Mouse (Mus musculus): ENCODE measurements around the gene Slc35c1.

Gene Slc35c1

GRCm38 (mm10) chr2:92433578-92434374 is 26.6 kb downstream of the Slc35c1 start, which contains the start of gene Cry2:
Cry2 (minus strand) TSS chr2:92434043.
- DNase-seq: peak; percentile 99

GRCm38 (mm10) chr2:92432299-92433295 is 27.7 kb downstream of the Slc35c1 start:
- peak; percentile 76 to 86 for DNase-seq

- no peak for DNase-seq
Observed at GRCm38 (mm10) chr2:92431611-92432179, 28.6 kb downstream of the Slc35c1 start.

GRCm38 (mm10) chr2:92430723-92431541 is 29.4 kb downstream of the Slc35c1 start:
- DNase-seq: peak; percentile 75 to 84

GRCm38 (mm10) chr2:92430089-92430488 is 30.2 kb downstream of the Slc35c1 start:
- no peak for DNase-seq

- DNase-seq: peak; percentile 94 to 96
Observed at GRCm38 (mm10) chr2:92427882-92428281, 32.5 kb downstream of the Slc35c1 start.

GRCm38 (mm10) chr2:92426426-92426825 is 33.9 kb downstream of the Slc35c1 start:
- DNase-seq: peak in 1 of 2 experiments; percentile 47

- DNase-seq: no peak
Observed at GRCm38 (mm10) chr2:92425366-92425765, 35.0 kb downstream of the Slc35c1 start.

- peak; percentile 74 to 88 for DNase-seq
Observed at GRCm38 (mm10) chr2:92424462-92425308, 35.7 kb downstream of the Slc35c1 start.

- peak; percentile 97 to 98 for DNase-seq
Observed at GRCm38 (mm10) chr2:92423702-92424461, 36.5 kb downstream of the Slc35c1 start.

GRCm38 (mm10) chr2:92423156-92423555 is 37.2 kb downstream of the Slc35c1 start:
- no peak for DNase-seq

- DNase-seq: no peak
Observed at GRCm38 (mm10) chr2:92422388-92423135, 37.8 kb downstream of the Slc35c1 start.

GRCm38 (mm10) chr2:92421723-92422387 is 38.5 kb downstream of the Slc35c1 start:
- DNase-seq: no peak

- no peak for DNase-seq
Observed at GRCm38 (mm10) chr2:92411705-92412104, 48.6 kb downstream of the Slc35c1 start.

GRCm38 (mm10) chr2:92408309-92409045 is 51.9 kb downstream of the Slc35c1 start:
- no peak for DNase-seq

- DNase-seq: peak in 1 of 2 experiments; percentile 29
Observed at GRCm38 (mm10) chr2:92405687-92406086, 54.7 kb downstream of the Slc35c1 start.

- DNase-seq: no peak
Observed at GRCm38 (mm10) chr2:92404737-92405136, 55.6 kb downstream of the Slc35c1 start.

- DNase-seq: no peak
Observed at GRCm38 (mm10) chr2:92403776-92404319, 56.5 kb downstream of the Slc35c1 start.

All from lung, adult 18-20 months (tissue).